Mouse (Mus musculus) lung, embryonic 15.5 days (tissue): ENCODE results near the gene Csnk2a1. TPM values are rescaled to one million over a fixed set of nuclear protein-coding genes. Genes with fewer than 3 reads are reported as not detected.

Experiments
- ATAC-seq: fragments of 200-750 bp; cut with Nextera tagmentation; 2 replicates; pipeline ENCODE4 v1.8.0; 2017; ENCODE audit warnings: moderate number of reproducible peaks, borderline replicate concordance; ENCODE audit not compliant: low FRiP score, low TSS enrichment; ENCODE audit errors: extremely low read depth
- H3K27ac ChIP-seq: fragments of 300-500 bp; sonication (generic); 2 replicates; pipeline ENCODE4 v1.5.1; 2015; ENCODE audit warnings: moderate library complexity, mild to moderate bottlenecking, inconsistent platforms
- H3K27me3 ChIP-seq: fragments of 300-500 bp; sonication (generic); 2 replicates; pipeline ENCODE4 v1.6.1; 2015; ENCODE audit warnings: inconsistent platforms
- H3K36me3 ChIP-seq: fragments of 300-500 bp; sonication (generic); 2 replicates; pipeline ENCODE4 v1.6.1; 2015; ENCODE audit warnings: inconsistent platforms
- H3K4me1 ChIP-seq: fragments of 300-500 bp; sonication (generic); 2 replicates; pipeline ENCODE4 v1.6.1; 2015; ENCODE audit warnings: inconsistent platforms
- H3K4me2 ChIP-seq: fragments of 300-500 bp; sonication (generic); 2 replicates; pipeline ENCODE4 v1.6.1; 2015; ENCODE audit warnings: inconsistent platforms, mild to moderate bottlenecking, moderate library complexity
- H3K4me3 ChIP-seq: fragments of 300-500 bp; sonication (generic); 2 replicates; pipeline ENCODE4 v1.5.1; 2015; ENCODE audit warnings: mild to moderate bottlenecking, inconsistent platforms
- H3K9ac ChIP-seq: fragments of 300-500 bp; sonication (generic); 2 replicates; pipeline ENCODE4 v1.6.1; 2015; ENCODE audit warnings: inconsistent platforms
- H3K9me3 ChIP-seq: fragments of 300-500 bp; sonication (generic); 2 replicates; pipeline ENCODE4 v1.6.1; 2016; ENCODE audit warnings: inconsistent platforms
- WGBS: fragments of 180-500 bp; shearing (Covaris S2); methylation state at CpG from one replicate; pipeline ENCODE4 v1.1.7; 2015; 5-methylcytosine and 5-hydroxymethylcytosine counted together
- polyA plus RNA-seq: library from polyadenylated mRNA; unstranded; fragments of >200 nt; fragmentation: Nextera tagmentation; extraction: Ambion mirVana; gene quantifications from 2 replicates; pipeline ENCODE4 v1.2.1, GENCODE M21; 2015

Gene Csnk2a1
- polyA plus RNA-seq, 1 experiment from 2014 or later, result 83.7 TPM

GRCm38 (mm10) chr2:152302862-152303261 is 76.2 kb downstream of the Csnk2a1 start:
- 80% methylated on average over 2 of the region's 2 CpGs for WGBS
- no peak overlapping the region for H3K27ac ChIP-seq
- H3K4me2 ChIP-seq, result no peak overlapping the region
- 0 out of 2 replicates have a peak, but pooled peaks cover under 1% of the 10 kb centered on the region for H3K4me1 ChIP-seq
- H3K9me3 ChIP-seq, result no peaks in the 10 kb centered on the region
- ATAC-seq, result no peak
- H3K9ac ChIP-seq, result no peak overlapping the region
- H3K27me3 ChIP-seq, result no peaks in the 10 kb centered on the region
- H3K4me3 ChIP-seq, result no peak overlapping the region
- H3K36me3 ChIP-seq, result peaks cover 38% of the 10 kb centered on the region

- 58% methylated on average over 5 of the region's 5 CpGs for WGBS
- H3K4me3 ChIP-seq, result no peak overlapping the region
- ATAC-seq, result no peak
- no peaks in the 10 kb centered on the region for H3K9me3 ChIP-seq
- no peaks in the 10 kb centered on the region for H3K27me3 ChIP-seq
- H3K9ac ChIP-seq, result no peak overlapping the region
- no peak overlapping the region for H3K4me2 ChIP-seq
- H3K27ac ChIP-seq, result no peak overlapping the region
- no peaks in the 10 kb centered on the region for H3K4me1 ChIP-seq
- peaks cover 47% of the 10 kb centered on the region for H3K36me3 ChIP-seq
Measured at GRCm38 (mm10) chr2:152303781-152304180, 77.1 kb downstream of the Csnk2a1 start.

- H3K9me3 ChIP-seq, result no peaks in the 10 kb centered on the region
- no peak overlapping the region for H3K27ac ChIP-seq
- H3K4me2 ChIP-seq, result no peak overlapping the region
- no peaks in the 10 kb centered on the region for H3K4me1 ChIP-seq
- H3K36me3 ChIP-seq, result peaks cover 63% of the 10 kb centered on the region
- H3K4me3 ChIP-seq, result no peak overlapping the region
- no peaks in the 10 kb centered on the region for H3K27me3 ChIP-seq
- 94% methylated on average over 6 of the region's 6 CpGs for WGBS
- no peak overlapping the region for H3K9ac ChIP-seq
- no peak for ATAC-seq
Measured at GRCm38 (mm10) chr2:152305480-152305879, 78.8 kb downstream of the Csnk2a1 start.

- H3K4me2 ChIP-seq, result no peak overlapping the region
- H3K27ac ChIP-seq, result no peak overlapping the region
- H3K36me3 ChIP-seq, result peaks cover 77% of the 10 kb centered on the region
- no peak overlapping the region for H3K9ac ChIP-seq
- no peaks in the 10 kb centered on the region for H3K27me3 ChIP-seq
- WGBS, result 85% methylated on average over 3 of the region's 3 CpGs
- no peak for ATAC-seq
- no peak overlapping the region for H3K4me3 ChIP-seq
- no peaks in the 10 kb centered on the region for H3K4me1 ChIP-seq
- no peaks in the 10 kb centered on the region for H3K9me3 ChIP-seq
Measured at GRCm38 (mm10) chr2:152307186-152307585, 80.5 kb downstream of the Csnk2a1 start.

- Histone ChIP-seq H3K4me2 (no peak overlapping the region), H3K4me3 (no peak overlapping the region), H3K27ac (no peak overlapping the region), H3K4me1 (no peaks in the 10 kb centered on the region), H3K9ac (no peak overlapping the region), H3K9me3 (no peaks in the 10 kb centered on the region), H3K36me3 (peaks cover 79% of the 10 kb centered on the region), H3K27me3 (no peaks in the 10 kb centered on the region)
- no peak for ATAC-seq
- WGBS, result 67% methylated on average over 7 of the region's 7 CpGs
Measured at GRCm38 (mm10) chr2:152312996-152313395, 86.4 kb downstream of the Csnk2a1 start.

- 81% methylated on average over 6 of the region's 6 CpGs for WGBS
- Histone ChIP-seq H3K27me3 (no peaks in the 10 kb centered on the region), H3K4me3 (no peak overlapping the region), H3K9me3 (no peaks in the 10 kb centered on the region), H3K27ac (no peak overlapping the region), H3K9ac (no peak overlapping the region), H3K4me1 (no peaks in the 10 kb centered on the region), H3K36me3 (peaks cover 78% of the 10 kb centered on the region), H3K4me2 (no peak overlapping the region)
- ATAC-seq, result no peak
Measured at GRCm38 (mm10) chr2:152313926-152314325, 87.3 kb downstream of the Csnk2a1 start.

- peaks cover 66% of the 10 kb centered on the region for H3K36me3 ChIP-seq
- no peak for ATAC-seq
Measured at GRCm38 (mm10) chr2:152317054-152317453, 90.4 kb downstream of the Csnk2a1 start.

GRCm38 (mm10) chr2:152321558-152321957 is 94.9 kb downstream of the Csnk2a1 start:
- WGBS, result 91% methylated on average over 5 of the region's 5 CpGs
- H3K36me3 ChIP-seq, result peaks cover 74% of the 10 kb centered on the region
- H3K4me1 ChIP-seq, result no peaks in the 10 kb centered on the region
- no peak for ATAC-seq
- no peak overlapping the region for H3K4me2 ChIP-seq
- no peak overlapping the region for H3K4me3 ChIP-seq
- H3K27ac ChIP-seq, result no peak overlapping the region
- H3K9ac ChIP-seq, result no peak overlapping the region
- H3K27me3 ChIP-seq, result no peaks in the 10 kb centered on the region
- no peaks in the 10 kb centered on the region for H3K9me3 ChIP-seq

More at GRCm38 (mm10) chr2:152317054-152317453, 90.4 kb downstream of the Csnk2a1 start:
- Histone ChIP-seq H3K4me3 (no peak overlapping the region), H3K27me3 (no peaks in the 10 kb centered on the region), H3K9me3 (no peaks in the 10 kb centered on the region), H3K4me1 (no peaks in the 10 kb centered on the region), H3K4me2 (no peak overlapping the region), H3K27ac (no peak overlapping the region), H3K9ac (no peak overlapping the region)
- WGBS, result 73% methylated on average over 6 of the region's 6 CpGs

- H3K27me3 ChIP-seq, result no peaks in the 10 kb centered on the region
- H3K36me3 ChIP-seq, result peaks cover 76% of the 10 kb centered on the region
- no peak overlapping the region for H3K4me2 ChIP-seq
- H3K4me1 ChIP-seq, result no peaks in the 10 kb centered on the region
- no peak for ATAC-seq
- WGBS, result 96% methylated on average over 6 of the region's 6 CpGs
- no peak overlapping the region for H3K4me3 ChIP-seq
- no peaks in the 10 kb centered on the region for H3K9me3 ChIP-seq
- no peak overlapping the region for H3K9ac ChIP-seq
- H3K27ac ChIP-seq, result no peak overlapping the region
Measured at GRCm38 (mm10) chr2:152322198-152322597, 95.6 kb downstream of the Csnk2a1 start.

GRCm38 (mm10) chr2:152323971-152324370 is 97.3 kb downstream of the Csnk2a1 start:
- Histone ChIP-seq H3K9ac (no peak overlapping the region), H3K27me3 (no peaks in the 10 kb centered on the region), H3K27ac (no peak overlapping the region), H3K4me3 (no peak overlapping the region), H3K4me2 (no peak overlapping the region), H3K36me3 (peaks cover 69% of the 10 kb centered on the region), H3K9me3 (no peaks in the 10 kb centered on the region), H3K4me1 (no peaks in the 10 kb centered on the region)
- ATAC-seq, result no peak
- 91% methylated on average over 14 of the region's 14 CpGs for WGBS

- no peak overlapping the region for H3K4me3 ChIP-seq
- H3K27me3 ChIP-seq, result no peaks in the 10 kb centered on the region
- no peak for ATAC-seq
- H3K36me3 ChIP-seq, result peaks cover 71% of the 10 kb centered on the region
- 66% methylated on average over 3 of the region's 3 CpGs for WGBS
- no peak overlapping the region for H3K9ac ChIP-seq
- H3K9me3 ChIP-seq, result no peaks in the 10 kb centered on the region
- H3K4me2 ChIP-seq, result no peak overlapping the region
- H3K27ac ChIP-seq, result no peak overlapping the region
- H3K4me1 ChIP-seq, result no peaks in the 10 kb centered on the region
Measured at GRCm38 (mm10) chr2:152324842-152325241, 98.2 kb downstream of the Csnk2a1 start.

- Histone ChIP-seq H3K27me3 (no peaks in the 10 kb centered on the region), H3K4me2 (no peak overlapping the region), H3K36me3 (peaks cover 63% of the 10 kb centered on the region), H3K4me3 (no peak overlapping the region), H3K9me3 (no peaks in the 10 kb centered on the region), H3K27ac (no peak overlapping the region), H3K4me1 (peaks cover 10% of the 10 kb centered on the region), H3K9ac (no peak overlapping the region)
- no peak for ATAC-seq
- 87% methylated on average over 13 of the region's 13 CpGs for WGBS
Measured at GRCm38 (mm10) chr2:152326157-152326556, 99.5 kb downstream of the Csnk2a1 start.

GRCm38 (mm10) chr2:152326654-152327053 is 100.0 kb downstream of the Csnk2a1 start:
- Histone ChIP-seq H3K4me3 (no peak overlapping the region), H3K9me3 (no peaks in the 10 kb centered on the region), H3K36me3 (peaks cover 58% of the 10 kb centered on the region), H3K9ac (no peak overlapping the region), H3K27me3 (no peaks in the 10 kb centered on the region), H3K27ac (no peak overlapping the region), H3K4me1 (peaks cover 15% of the 10 kb centered on the region), H3K4me2 (no peak overlapping the region)
- no peak for ATAC-seq
- WGBS, result 83% methylated on average over 8 of the region's 8 CpGs
